Mouse (Mus musculus) embryonic facial prominence, embryonic 15.5 days (tissue): Measurements from ENCODE around the gene Gm21887. TPM values are rescaled to one million over a fixed set of nuclear protein-coding genes. Genes with fewer than 3 reads are reported as not detected.
A peak's percentile ranks its signal among the peaks of the same experiment; 100 is the strongest.
"Not testable (repeated sequence)": the region's sequence is repeated elsewhere in the genome, so short reads cannot be mapped to it uniquely, and the experiment has no call there.

Experiments
- ATAC-seq: fragments of 200-750 bp; cut with Nextera tagmentation; 2 replicates; pipeline ENCODE4 v1.8.0; 2017; ENCODE audit warnings: low read depth, moderate TSS enrichment; ENCODE audit not compliant: insufficient number of reproducible peaks, low FRiP score, low TSS enrichment
- H3K27ac ChIP-seq: fragments of 300-500 bp; sonication (generic); replicated peaks from 2 replicates; pipeline ENCODE4 v1.5.1; 2015; ENCODE audit warnings: mild to moderate bottlenecking, inconsistent platforms
- H3K27me3 ChIP-seq: fragments of 300-500 bp; sonication (generic); 2 replicates; pipeline ENCODE4 v1.6.1; 2015; ENCODE audit warnings: inconsistent platforms
- H3K36me3 ChIP-seq: fragments of 300-500 bp; sonication (generic); 2 replicates; pipeline ENCODE4 v1.6.1; 2015; ENCODE audit warnings: mild to moderate bottlenecking, inconsistent platforms
- H3K4me1 ChIP-seq: fragments of 300-500 bp; sonication (generic); 2 replicates; pipeline ENCODE4 v1.6.1; 2015; ENCODE audit warnings: inconsistent platforms
- H3K4me2 ChIP-seq: fragments of 300-500 bp; sonication (generic); replicated peaks from 2 replicates; pipeline ENCODE4 v1.6.1; 2015; ENCODE audit warnings: mild to moderate bottlenecking, inconsistent platforms
- H3K4me3 ChIP-seq: fragments of 300-500 bp; sonication (generic); replicated peaks from 2 replicates; pipeline ENCODE4 v1.5.1; 2015; ENCODE audit warnings: mild to moderate bottlenecking, inconsistent platforms
- H3K9ac ChIP-seq: fragments of 300-500 bp; sonication (generic); 2 replicates; pipeline ENCODE4 v1.6.1; 2015; ENCODE audit warnings: inconsistent platforms
- H3K9me3 ChIP-seq: fragments of 300-500 bp; sonication (generic); replicated peaks from 2 replicates; pipeline ENCODE4 v1.6.1; 2016; ENCODE audit warnings: inconsistent platforms
- WGBS: fragments of 180-500 bp; shearing (Covaris S2); methylation state at CpG from one replicate; pipeline ENCODE4 v1.1.7; 2015; 5-methylcytosine and 5-hydroxymethylcytosine counted together
- polyA plus RNA-seq: library from polyadenylated mRNA; unstranded; fragments of >200 nt; fragmentation: Nextera tagmentation; extraction: Ambion mirVana; gene quantifications from 2 replicates; pipeline ENCODE4 v1.2.1, GENCODE M21; 2015

Gm21887 gene
- 190 and 192 TPM in 2 replicates for polyA plus RNA-seq

- ATAC-seq: peak; percentile 87
- WGBS: 63% methylated on average over 117 of the region's 118 CpGs
- Histone ChIP-seq H3K4me3 (peak within 1 kb of the TSS; percentile 48), H3K9ac (peak within 1 kb of the TSS; percentile 44), H3K27ac (peak within 1 kb of the TSS; percentile 69), H3K4me2 (0 out of 2 replicates have a peak within 1 kb of the TSS, but pooled peaks have one; percentile 0), H3K9me3 (peaks cover 22% of the 10 kb centered on the region)
- not testable (repeated sequence) for H3K4me1 ChIP-seq, H3K27me3 ChIP-seq, H3K36me3 ChIP-seq
These were observed at the start of gene Gm21887 for GRCm38 (mm10) chrX:170009016-170009750. Gene Gm21887, plus strand, starts transcription at chrX:170009659.

GRCm38 (mm10) chrX:169969337-169969736 lies 40.1 kb upstream of the Gm21887 start:
- ATAC-seq: no peak
- 0 out of 2 replicates have a peak, but pooled peaks cover 15% of the 10 kb centered on the region for H3K36me3 ChIP-seq
- 0 out of 2 replicates have a peak, but pooled peaks cover 3% of the 10 kb centered on the region for H3K9me3 ChIP-seq
- WGBS: 79% methylated on average over 1 of the region's 1 CpGs
- H3K4me2 ChIP-seq: no peak overlapping the region
- no peaks in the 10 kb centered on the region for H3K4me1 ChIP-seq
- no peak overlapping the region for H3K27ac ChIP-seq
- no peak overlapping the region for H3K9ac ChIP-seq
- no peaks in the 10 kb centered on the region for H3K27me3 ChIP-seq
- no peak overlapping the region for H3K4me3 ChIP-seq

- not testable (repeated sequence) for H3K27me3 ChIP-seq, H3K9ac ChIP-seq, H3K27ac ChIP-seq, H3K4me3 ChIP-seq, ATAC-seq, H3K4me2 ChIP-seq, H3K4me1 ChIP-seq, H3K9me3 ChIP-seq
- 79% methylated on average over 3 of the region's 3 CpGs for WGBS
- 0 out of 2 replicates have a peak, but pooled peaks cover 19% of the 10 kb centered on the region for H3K36me3 ChIP-seq
These were observed 39.7 kb upstream of the Gm21887 start for GRCm38 (mm10) chrX:169969765-169970164.

- H3K9ac ChIP-seq, ATAC-seq, H3K27ac ChIP-seq, H3K4me3 ChIP-seq, H3K4me2 ChIP-seq, H3K4me1 ChIP-seq, H3K9me3 ChIP-seq, H3K27me3 ChIP-seq: not testable (repeated sequence)
- H3K36me3 ChIP-seq: 0 out of 2 replicates have a peak, but pooled peaks cover 21% of the 10 kb centered on the region
- 87% methylated on average over 7 of the region's 7 CpGs for WGBS
These were observed 38.9 kb upstream of the Gm21887 start for GRCm38 (mm10) chrX:169970546-169970945.

- H3K4me2 ChIP-seq, H3K27ac ChIP-seq, H3K9me3 ChIP-seq, H3K4me1 ChIP-seq, H3K4me3 ChIP-seq, H3K9ac ChIP-seq, ATAC-seq, H3K27me3 ChIP-seq: not testable (repeated sequence)
- H3K36me3 ChIP-seq: 0 out of 2 replicates have a peak, but pooled peaks cover 21% of the 10 kb centered on the region
- 86% methylated on average over 6 of the region's 6 CpGs for WGBS
These were observed 37.9 kb upstream of the Gm21887 start for GRCm38 (mm10) chrX:169971562-169971961.

GRCm38 (mm10) chrX:169972131-169972530 lies 37.3 kb upstream of the Gm21887 start:
- H3K27ac ChIP-seq, H3K27me3 ChIP-seq, H3K4me1 ChIP-seq, H3K4me2 ChIP-seq, H3K9ac ChIP-seq, H3K4me3 ChIP-seq, H3K9me3 ChIP-seq: not testable (repeated sequence)
- H3K36me3 ChIP-seq: 0 out of 2 replicates have a peak, but pooled peaks cover 21% of the 10 kb centered on the region
- WGBS: 78% methylated on average over 2 of the region's 2 CpGs
- 0 out of 2 replicates have a peak, but pooled peaks have one; percentile 23 for ATAC-seq

GRCm38 (mm10) chrX:169972791-169973494 lies 36.5 kb upstream of the Gm21887 start:
- H3K36me3 ChIP-seq: peaks cover 23% of the 10 kb centered on the region; the same call in 1 of the 2 replicates
- H3K9me3 ChIP-seq, H3K9ac ChIP-seq, H3K27me3 ChIP-seq, H3K4me3 ChIP-seq, H3K4me1 ChIP-seq, H3K4me2 ChIP-seq, ATAC-seq, H3K27ac ChIP-seq: not testable (repeated sequence)
- 74% methylated on average over 6 of the region's 6 CpGs for WGBS

GRCm38 (mm10) chrX:169973806-169974205 lies 35.7 kb upstream of the Gm21887 start:
- H3K9ac ChIP-seq, ATAC-seq, H3K27ac ChIP-seq, H3K4me1 ChIP-seq, H3K9me3 ChIP-seq, H3K4me2 ChIP-seq, H3K4me3 ChIP-seq, H3K27me3 ChIP-seq: not testable (repeated sequence)
- WGBS: 60% methylated on average over 3 of the region's 3 CpGs
- peaks cover 24% of the 10 kb centered on the region; the same call in 1 of the 2 replicates for H3K36me3 ChIP-seq

- H3K4me3 ChIP-seq, H3K4me1 ChIP-seq, H3K27ac ChIP-seq, H3K27me3 ChIP-seq, ATAC-seq, H3K9ac ChIP-seq, H3K4me2 ChIP-seq, H3K9me3 ChIP-seq: not testable (repeated sequence)
- H3K36me3 ChIP-seq: peaks cover 24% of the 10 kb centered on the region; the same call in 1 of the 2 replicates
- 55% methylated on average over 4 of the region's 4 CpGs for WGBS
These were observed 35.0 kb upstream of the Gm21887 start for GRCm38 (mm10) chrX:169974456-169974855.

- not testable (repeated sequence) for H3K9ac ChIP-seq, H3K4me2 ChIP-seq, H3K9me3 ChIP-seq, H3K4me1 ChIP-seq, H3K4me3 ChIP-seq, H3K27me3 ChIP-seq, ATAC-seq, H3K27ac ChIP-seq
- WGBS: 51% methylated on average over 6 of the region's 6 CpGs
- peaks cover 21% of the 10 kb centered on the region; the same call in 1 of the 2 replicates for H3K36me3 ChIP-seq
These were observed 34.5 kb upstream of the Gm21887 start for GRCm38 (mm10) chrX:169974974-169975373.

- H3K36me3 ChIP-seq: peaks cover 22% of the 10 kb centered on the region
- H3K27ac ChIP-seq, H3K9ac ChIP-seq, ATAC-seq, H3K4me2 ChIP-seq, H3K4me1 ChIP-seq, H3K4me3 ChIP-seq, H3K27me3 ChIP-seq: not testable (repeated sequence)
- H3K9me3 ChIP-seq: peaks cover 12% of the 10 kb centered on the region; the same call in 1 of the 2 replicates
- WGBS: 80% methylated on average over 3 of the region's 3 CpGs
These were observed 33.8 kb upstream of the Gm21887 start for GRCm38 (mm10) chrX:169975681-169976131.
